Mouse (Mus musculus) hindbrain, embryonic 14.5 days (tissue): ENCODE results near the gene Nhsl2. TPM values are rescaled to one million over a fixed set of nuclear protein-coding genes. Genes with fewer than 3 reads are reported as not detected.

Experiments
- ATAC-seq: fragments of 200-750 bp; cut with Nextera tagmentation; 2 replicates; pipeline ENCODE4 v1.8.0; 2017; ENCODE audit warnings: moderate number of reproducible peaks, mild to moderate bottlenecking, moderate TSS enrichment, moderate library complexity; ENCODE audit not compliant: low FRiP score
- DNase-seq: peaks from one replicate; pipeline ENCODE4 v3.0.0-alpha.2; 2015; ENCODE audit warnings: low spot score
- H3K27ac ChIP-seq: fragments of 300-500 bp; sonication (generic); 2 replicates; pipeline ENCODE4 v1.5.1; 2014; ENCODE audit warnings: mild to moderate bottlenecking, moderate library complexity
- H3K27me3 ChIP-seq: fragments of 300-500 bp; sonication (generic); 2 replicates; pipeline ENCODE4 v1.6.1; 2014; ENCODE audit warnings: mild to moderate bottlenecking, low read length, mixed read lengths; ENCODE audit not compliant: control insufficient read depth, insufficient read depth
- H3K36me3 ChIP-seq: fragments of 300-500 bp; sonication (generic); replicated peaks from 2 replicates; pipeline ENCODE4 v1.6.1; 2014; ENCODE audit not compliant: control insufficient read depth, insufficient read depth
- H3K4me1 ChIP-seq: fragments of 300-500 bp; sonication (generic); replicated peaks from 2 replicates; pipeline ENCODE4 v1.6.1; 2014; ENCODE audit warnings: antibody characterized with exemption, low read length, mixed read lengths; ENCODE audit not compliant: control insufficient read depth, insufficient read depth
- H3K4me2 ChIP-seq: fragments of 300-500 bp; sonication (generic); replicated peaks from 2 replicates; pipeline ENCODE4 v1.6.1; 2014; ENCODE audit warnings: mild to moderate bottlenecking, moderate library complexity
- H3K4me3 ChIP-seq: fragments of 300-500 bp; sonication (generic); replicated peaks from 2 replicates; pipeline ENCODE4 v1.5.1; 2014; ENCODE audit warnings: mild to moderate bottlenecking, low read length
- H3K9ac ChIP-seq: fragments of 300-500 bp; sonication (generic); 2 replicates; pipeline ENCODE4 v1.6.1; 2014
- H3K9me3 ChIP-seq: fragments of 300-500 bp; sonication (generic); 2 replicates; pipeline ENCODE4 v1.6.1; 2016; ENCODE audit warnings: low read length; ENCODE audit not compliant: control insufficient read depth
- WGBS: fragments of 180-500 bp; shearing (Covaris S2); extraction: QIAGEN DNeasy Blood & Tissue Kit; methylation state at CpG from one replicate; pipeline ENCODE4 v1.1.7; 2014; 5-methylcytosine and 5-hydroxymethylcytosine counted together
- polyA plus RNA-seq: library from polyadenylated mRNA; unstranded; fragments of >200 nt; fragmentation: Nextera tagmentation; extraction: Ambion mirVana; gene quantifications from 2 replicates; pipeline ENCODE4 v1.2.1, GENCODE M21; 2014

Gene Nhsl2
- polyA plus RNA-seq, 1 experiment from 2014 or later, result 7.0 TPM

- 34% methylated on average over 9 of the region's 9 CpGs for WGBS
- no peak for ATAC-seq
Observed at GRCm38 (mm10) chrX:102017213-102017923, 168.2 kb downstream of the Nhsl2 start.

DNA sequence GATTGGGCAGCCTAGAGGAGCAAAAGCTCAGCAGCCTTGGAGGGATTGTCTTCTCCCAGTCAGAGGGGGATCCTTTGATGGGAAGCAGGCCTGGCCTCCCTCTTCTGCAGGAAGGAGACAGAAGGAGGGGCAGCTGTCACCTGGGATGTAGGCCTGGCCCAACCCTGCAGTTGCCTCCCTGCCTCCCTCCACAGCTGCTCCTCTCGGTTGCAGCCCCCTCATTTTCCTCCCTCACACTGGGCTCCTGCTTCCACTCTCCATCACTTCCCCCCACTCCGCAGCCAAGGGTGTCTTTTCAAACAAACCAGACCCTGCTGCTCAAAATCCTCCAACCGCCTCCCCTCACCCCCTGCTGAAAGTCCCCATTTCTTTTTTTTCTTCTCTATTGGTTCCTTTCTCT lies 169.7 kb downstream of the Nhsl2 start:
- DNase-seq (no peak), ATAC-seq (no peak)
- H3K27me3 ChIP-seq, result peaks cover 30% of the 10 kb centered on the region
- no peaks in the 10 kb centered on the region for H3K4me1 ChIP-seq
- no peaks in the 10 kb centered on the region for H3K9me3 ChIP-seq
- WGBS, result 32% methylated on average over 3 of the region's 3 CpGs
- H3K4me2 ChIP-seq, result no peak overlapping the region
- no peak overlapping the region for H3K4me3 ChIP-seq
- no peak overlapping the region for H3K9ac ChIP-seq
- H3K27ac ChIP-seq, result no peak overlapping the region
- no peaks in the 10 kb centered on the region for H3K36me3 ChIP-seq

More at GRCm38 (mm10) chrX:102017213-102017923, 168.2 kb downstream of the Nhsl2 start:
- no peaks in the 10 kb centered on the region for H3K4me1 ChIP-seq
- no peak for DNase-seq
- no peak overlapping the region for H3K9ac ChIP-seq
- no peak overlapping the region for H3K4me2 ChIP-seq
- H3K27me3 ChIP-seq, result peaks cover 35% of the 10 kb centered on the region
- H3K27ac ChIP-seq, result no peak overlapping the region
- H3K36me3 ChIP-seq, result no peaks in the 10 kb centered on the region
- H3K9me3 ChIP-seq, result no peaks in the 10 kb centered on the region
- H3K4me3 ChIP-seq, result no peak overlapping the region

GRCm38 (mm10) chrX:102019471-102020240 lies 170.5 kb downstream of the Nhsl2 start:
- no peak for DNase-seq

GRCm38 (mm10) chrX:102024976-102025375 lies 175.8 kb downstream of the Nhsl2 start:
- Histone ChIP-seq H3K27ac (no peak overlapping the region), H3K4me2 (no peak overlapping the region), H3K27me3 (peaks cover 21% of the 10 kb centered on the region), H3K9ac (no peak overlapping the region), H3K4me1 (no peaks in the 10 kb centered on the region), H3K36me3 (no peaks in the 10 kb centered on the region), H3K4me3 (no peak overlapping the region), H3K9me3 (no peaks in the 10 kb centered on the region)
- no peak for DNase-seq
- WGBS, result 77% methylated on average over 3 of the region's 3 CpGs
- no peak for ATAC-seq

More at GRCm38 (mm10) chrX:102019471-102020240, 170.5 kb downstream of the Nhsl2 start:
- Histone ChIP-seq H3K4me3 (no peak overlapping the region), H3K27ac (no peak overlapping the region), H3K4me2 (no peak overlapping the region), H3K36me3 (no peaks in the 10 kb centered on the region), H3K9me3 (no peaks in the 10 kb centered on the region), H3K27me3 (peaks cover 29% of the 10 kb centered on the region), H3K4me1 (no peaks in the 10 kb centered on the region), H3K9ac (no peak overlapping the region)
- WGBS, result 75% methylated on average over 7 of the region's 7 CpGs
- ATAC-seq, result no peak

- H3K9ac ChIP-seq, result no peak overlapping the region
- DNase-seq (no peak), ATAC-seq (no peak)
- no peak overlapping the region for H3K4me2 ChIP-seq
- H3K27ac ChIP-seq, result no peak overlapping the region
- no peak overlapping the region for H3K4me3 ChIP-seq
- WGBS, result 52% methylated on average over 6 of the region's 6 CpGs
- peaks cover 18% of the 10 kb centered on the region for H3K27me3 ChIP-seq
- peaks cover 5% of the 10 kb centered on the region; the same call in 1 of the 2 replicates for H3K4me1 ChIP-seq
- no peaks in the 10 kb centered on the region for H3K36me3 ChIP-seq
- no peaks in the 10 kb centered on the region for H3K9me3 ChIP-seq
Observed at GRCm38 (mm10) chrX:102031851-102032250, 182.7 kb downstream of the Nhsl2 start.

GRCm38 (mm10) chrX:102032431-102032830 lies 183.2 kb downstream of the Nhsl2 start:
- no peaks in the 10 kb centered on the region for H3K9me3 ChIP-seq
- H3K27me3 ChIP-seq, result peaks cover 18% of the 10 kb centered on the region
- no peak overlapping the region for H3K9ac ChIP-seq
- WGBS, result 42% methylated on average over 8 of the region's 8 CpGs
- H3K4me3 ChIP-seq, result no peak overlapping the region
- no peak for ATAC-seq
- H3K36me3 ChIP-seq, result no peaks in the 10 kb centered on the region
- peaks cover 5% of the 10 kb centered on the region; the same call in 1 of the 2 replicates for H3K4me1 ChIP-seq
- no peak overlapping the region for H3K27ac ChIP-seq
- H3K4me2 ChIP-seq, result no peak overlapping the region
- DNase-seq, result no peak

GRCm38 (mm10) chrX:102033566-102033965 lies 184.4 kb downstream of the Nhsl2 start:
- H3K9me3 ChIP-seq, result no peaks in the 10 kb centered on the region
- ATAC-seq (no peak), DNase-seq (no peak)
- H3K9ac ChIP-seq, result no peak overlapping the region
- H3K27me3 ChIP-seq, result peaks cover 17% of the 10 kb centered on the region
- H3K4me3 ChIP-seq, result no peak overlapping the region
- WGBS, result 76% methylated on average over 2 of the region's 2 CpGs
- H3K36me3 ChIP-seq, result no peaks in the 10 kb centered on the region
- no peak overlapping the region for H3K27ac ChIP-seq
- peaks cover 5% of the 10 kb centered on the region; the same call in 1 of the 2 replicates for H3K4me1 ChIP-seq
- no peak overlapping the region for H3K4me2 ChIP-seq

DNA sequence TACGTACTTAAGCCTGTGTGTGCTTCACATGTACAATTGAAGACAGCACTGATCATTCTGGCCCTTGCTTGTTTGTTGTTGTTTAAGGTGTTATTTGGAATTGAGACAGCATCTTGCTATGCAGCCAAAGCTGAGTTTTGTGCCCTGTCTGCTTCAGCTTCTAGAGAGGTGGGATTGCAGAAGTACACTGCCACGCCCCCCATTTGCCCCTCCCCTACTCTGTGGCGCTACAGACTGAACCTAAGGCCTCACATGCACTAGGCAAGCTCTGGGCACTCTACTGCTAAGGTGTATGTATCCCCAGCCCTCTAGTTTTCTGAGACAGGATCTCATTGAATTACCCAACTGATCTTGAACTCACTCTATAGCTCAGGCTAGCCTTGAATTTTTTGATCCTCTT lies 186.5 kb downstream of the Nhsl2 start:
- no peak overlapping the region for H3K9ac ChIP-seq
- peaks cover 11% of the 10 kb centered on the region; the same call in 1 of the 2 replicates for H3K27me3 ChIP-seq
- WGBS, result 50% methylated on average over 3 of the region's 3 CpGs
- H3K27ac ChIP-seq, result no peak overlapping the region
- H3K36me3 ChIP-seq, result no peaks in the 10 kb centered on the region
- no peaks in the 10 kb centered on the region for H3K9me3 ChIP-seq
- peaks cover 5% of the 10 kb centered on the region; the same call in 1 of the 2 replicates for H3K4me1 ChIP-seq
- ATAC-seq, result no peak
- no peak overlapping the region for H3K4me3 ChIP-seq
- no peak overlapping the region for H3K4me2 ChIP-seq
- no peak for DNase-seq

GRCm38 (mm10) chrX:102036866-102037361 lies 187.7 kb downstream of the Nhsl2 start:
- no peak for ATAC-seq
- peaks cover 3% of the 10 kb centered on the region; the same call in 1 of the 2 replicates for H3K4me1 ChIP-seq
- no peak for DNase-seq
- 71% methylated on average over 3 of the region's 3 CpGs for WGBS
- no peaks in the 10 kb centered on the region for H3K36me3 ChIP-seq
- H3K27me3 ChIP-seq, result peaks cover 11% of the 10 kb centered on the region; the same call in 1 of the 2 replicates
- H3K4me3 ChIP-seq, result no peak overlapping the region
- no peak overlapping the region for H3K27ac ChIP-seq
- H3K9ac ChIP-seq, result no peak overlapping the region
- no peak overlapping the region for H3K4me2 ChIP-seq
- no peaks in the 10 kb centered on the region for H3K9me3 ChIP-seq
